Mouse (Mus musculus) hindbrain, postnatal 0 days (tissue): ENCODE measurements around the gene Carhsp1. TPM values are rescaled to one million over a fixed set of nuclear protein-coding genes. Genes with fewer than 3 reads are reported as not detected.

Source experiments
- ATAC-seq: fragments of 200-750 bp; cut with Nextera tagmentation; 2 replicates; pipeline ENCODE4 v1.8.0; 2017; ENCODE audit warnings: mild to moderate bottlenecking, moderate TSS enrichment, moderate library complexity
- DNase-seq: peaks from one replicate; pipeline ENCODE4 v3.0.0-alpha.2; 2015; ENCODE audit warnings: low spot score
- H3K27ac ChIP-seq: fragments of 300-500 bp; sonication (generic); 2 replicates; pipeline ENCODE4 v1.5.1; 2014; ENCODE audit warnings: mild to moderate bottlenecking
- H3K27me3 ChIP-seq: fragments of 300-500 bp; sonication (generic); 2 replicates; pipeline ENCODE4 v1.6.1; 2014; ENCODE audit warnings: low read length, mixed read lengths; ENCODE audit not compliant: insufficient read depth
- H3K36me3 ChIP-seq: fragments of 300-500 bp; sonication (generic); 2 replicates; pipeline ENCODE4 v1.6.1; 2014; ENCODE audit warnings: low read length, mixed read lengths; ENCODE audit not compliant: insufficient read depth
- H3K4me1 ChIP-seq: fragments of 300-500 bp; sonication (generic); 2 replicates; pipeline ENCODE4 v1.6.1; 2014; ENCODE audit warnings: antibody characterized with exemption, low read length, mixed read lengths; ENCODE audit not compliant: insufficient read depth
- H3K4me2 ChIP-seq: fragments of 300-500 bp; sonication (generic); 2 replicates; pipeline ENCODE4 v1.6.1; 2014; ENCODE audit warnings: low read depth, mild to moderate bottlenecking, low read length, moderate library complexity, mixed read lengths
- H3K4me3 ChIP-seq: fragments of 300-500 bp; sonication (generic); 2 replicates; pipeline ENCODE4 v1.5.1; 2014; ENCODE audit warnings: low read length
- H3K9ac ChIP-seq: fragments of 300-500 bp; sonication (generic); replicated peaks from 2 replicates; pipeline ENCODE4 v1.6.1; 2014; ENCODE audit warnings: mild to moderate bottlenecking, low read length, moderate library complexity, mixed read lengths
- H3K9me3 ChIP-seq: fragments of 300-500 bp; sonication (generic); 2 replicates; pipeline ENCODE4 v1.6.1; 2016; ENCODE audit warnings: low read length, mixed read lengths
- CTCF ChIP-seq: IDR thresholded peaks from 2 replicates; pipeline ENCODE4 v1.5.1; 2016; ENCODE audit warnings: antibody characterized with exemption, control low read depth, low read depth
- WGBS: fragments of 180-500 bp; shearing (Covaris S2); extraction: QIAGEN DNeasy Blood & Tissue Kit; methylation state at CpG from one replicate; pipeline ENCODE4 v1.1.7; 2014; 5-methylcytosine and 5-hydroxymethylcytosine counted together
- polyA plus RNA-seq: library from polyadenylated mRNA; unstranded; fragments of >200 nt; fragmentation: Nextera tagmentation; extraction: Ambion mirVana; gene quantifications from 2 replicates; pipeline ENCODE4 v1.2.1, GENCODE M21; 2015
- total RNA-seq: library from RNA; depleted of rRNA; stranded (reverse); fragments of >200 nt; gene quantifications from 2 replicates; pipeline ENCODE4 v1.2.3, GENCODE M21; 2014

Gene Carhsp1
- total and polyA plus RNA-seq, 2 experiments from 2014 or later: 110 to 120 TPM

- Histone ChIP-seq H3K4me2 (no peak overlapping the region), H3K9me3 (no peaks in the 10 kb centered on the region), H3K4me3 (no peak overlapping the region), H3K36me3 (peaks cover 13% of the 10 kb centered on the region; the same call in 1 of the 2 replicates), H3K27me3 (no peaks in the 10 kb centered on the region), H3K9ac (no peak overlapping the region), H3K4me1 (peaks cover 20% of the 10 kb centered on the region; the same call in 1 of the 2 replicates), H3K27ac (no peak overlapping the region)
- ATAC-seq (no peak), DNase-seq (no peak)
- TF ChIP-seq CTCF: no peak
- 85% methylated on average over 5 of the region's 5 CpGs for WGBS
Measured at GRCm38 (mm10) chr16:8665367-8665766, 6.6 kb downstream of the Carhsp1 start.

GRCm38 (mm10) chr16:8663606-8664539 lies 8.1 kb downstream of the Carhsp1 start:
- DNase-seq: peak; percentile 52
- Histone ChIP-seq H3K27ac (peak overlapping the region; percentile 65), H3K4me3 (no peak overlapping the region), H3K4me1 (peaks cover 11% of the 10 kb centered on the region; the same call in 1 of the 2 replicates), H3K27me3 (no peaks in the 10 kb centered on the region), H3K4me2 (no peak overlapping the region), H3K9ac (no peak overlapping the region), H3K9me3 (no peaks in the 10 kb centered on the region), H3K36me3 (peaks cover 23% of the 10 kb centered on the region)
- TF ChIP-seq CTCF: no peak
- WGBS: 73% methylated on average over 24 of the region's 24 CpGs
- ATAC-seq: peak; percentile 44; the same call in 1 of the 2 replicates

GRCm38 (mm10) chr16:8663022-8663421 lies 8.9 kb downstream of the Carhsp1 start:
- peak overlapping the region; percentile 65 for H3K27ac ChIP-seq
- no peak overlapping the region for H3K4me3 ChIP-seq
- no peak overlapping the region for H3K9ac ChIP-seq
- no peak for TF ChIP-seq CTCF
- 69% methylated on average over 2 of the region's 2 CpGs for WGBS
- H3K4me2 ChIP-seq: no peak overlapping the region
- H3K36me3 ChIP-seq: peaks cover 23% of the 10 kb centered on the region
- no peaks in the 10 kb centered on the region for H3K27me3 ChIP-seq
- ATAC-seq (no peak), DNase-seq (no peak)
- peaks cover 5% of the 10 kb centered on the region; the same call in 1 of the 2 replicates for H3K4me1 ChIP-seq
- no peaks in the 10 kb centered on the region for H3K9me3 ChIP-seq

- Histone ChIP-seq H3K9ac (no peak overlapping the region), H3K36me3 (peaks cover 42% of the 10 kb centered on the region), H3K9me3 (no peaks in the 10 kb centered on the region), H3K4me2 (no peak overlapping the region), H3K27ac (no peak overlapping the region), H3K4me1 (no peaks in the 10 kb centered on the region), H3K4me3 (no peak overlapping the region), H3K27me3 (no peaks in the 10 kb centered on the region)
- no peak for TF ChIP-seq CTCF
- WGBS: 84% methylated on average over 4 of the region's 4 CpGs
- no peak for ATAC-seq
- DNase-seq: no peak
Measured at GRCm38 (mm10) chr16:8658764-8659163, 13.2 kb downstream of the Carhsp1 start.

GRCm38 (mm10) chr16:8658349-8658748 lies 13.6 kb downstream of the Carhsp1 start:
- no peak for TF ChIP-seq CTCF
- DNase-seq (no peak), ATAC-seq (no peak)
- H3K36me3 ChIP-seq: peaks cover 46% of the 10 kb centered on the region
- no peak overlapping the region for H3K9ac ChIP-seq
- no peak overlapping the region for H3K27ac ChIP-seq
- no peaks in the 10 kb centered on the region for H3K9me3 ChIP-seq
- no peak overlapping the region for H3K4me3 ChIP-seq
- no peaks in the 10 kb centered on the region for H3K27me3 ChIP-seq
- no peaks in the 10 kb centered on the region for H3K4me1 ChIP-seq
- 75% methylated on average over 4 of the region's 4 CpGs for WGBS
- H3K4me2 ChIP-seq: no peak overlapping the region

GRCm38 (mm10) chr16:8656256-8656655 lies 15.7 kb downstream of the Carhsp1 start:
- no peak for DNase-seq
- Histone ChIP-seq H3K27ac (no peak overlapping the region), H3K9ac (no peak overlapping the region), H3K4me3 (no peak overlapping the region), H3K27me3 (no peaks in the 10 kb centered on the region), H3K36me3 (peaks cover 55% of the 10 kb centered on the region), H3K4me2 (no peak overlapping the region), H3K9me3 (no peaks in the 10 kb centered on the region), H3K4me1 (no peaks in the 10 kb centered on the region)
- TF ChIP-seq CTCF: no peak
- ATAC-seq: no peak
- 80% methylated on average over 2 of the region's 2 CpGs for WGBS

GRCm38 (mm10) chr16:8655599-8655998 lies 16.4 kb downstream of the Carhsp1 start:
- no peak for ATAC-seq
- no peak overlapping the region for H3K4me2 ChIP-seq
- H3K4me1 ChIP-seq: no peaks in the 10 kb centered on the region
- H3K27me3 ChIP-seq: no peaks in the 10 kb centered on the region
- H3K4me3 ChIP-seq: no peak overlapping the region
- no peak overlapping the region for H3K9ac ChIP-seq
- no peak overlapping the region for H3K27ac ChIP-seq
- no peaks in the 10 kb centered on the region for H3K9me3 ChIP-seq
- TF ChIP-seq CTCF: 0 out of 2 replicates have a peak, but pooled peaks have one; percentile 6
- 84% methylated on average over 9 of the region's 9 CpGs for WGBS
- DNase-seq: no peak
- peaks cover 62% of the 10 kb centered on the region for H3K36me3 ChIP-seq
